Mouse (Mus musculus): ENCODE data around the gene Alpk3. TPM values are rescaled to one million over a fixed set of nuclear protein-coding genes. Genes with fewer than 3 reads are reported as not detected.
"Not testable (repeated sequence)": the region's sequence is repeated elsewhere in the genome, so short reads cannot be mapped to it uniquely, and the experiment has no call there.

Gene Alpk3
- polyA plus RNA-seq, 1 experiment from 2014 or later = 0.33 TPM

DNA sequence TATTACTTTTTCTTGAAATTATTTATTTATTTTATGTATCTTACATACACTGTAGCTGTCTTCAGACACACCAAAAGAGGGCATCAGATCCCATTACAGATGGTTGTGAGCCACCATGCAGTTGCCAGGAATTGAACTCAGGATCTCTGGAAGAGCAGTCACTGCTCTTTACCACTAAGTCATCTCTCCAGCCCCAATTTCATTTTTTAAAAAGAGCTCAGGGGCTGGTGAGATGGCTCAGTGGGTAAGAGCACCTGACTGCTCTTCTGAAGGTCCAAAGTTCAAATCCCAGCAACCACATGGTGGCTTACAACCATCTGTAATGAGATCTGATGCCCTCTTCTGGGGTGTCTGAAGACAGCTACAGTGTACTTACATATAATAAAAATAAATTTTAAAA lies 96.8 kb downstream of the Alpk3 start:
- H3K4me1 ChIP-seq (replicated peaks; ENCODE audit: control insufficient read depth, insufficient read depth, low read length); ATAC-seq (replicated peaks; ENCODE audit: low FRiP score); H3K27ac ChIP-seq (ENCODE audit: low read depth, low read length); H3K4me3 ChIP-seq (ENCODE audit: low read depth, low read length); H3K9ac ChIP-seq (ENCODE audit: low read depth, low read length); H3K4me2 ChIP-seq; H3K27me3 ChIP-seq (replicated peaks; ENCODE audit: control insufficient read depth, insufficient read depth, low read length); DNase-seq (ENCODE audit: low spot score); H3K9me3 ChIP-seq (ENCODE audit: control insufficient read depth, low read length); H3K36me3 ChIP-seq (ENCODE audit: control insufficient read depth, insufficient read depth, low read length): not testable (repeated sequence)

DNA sequence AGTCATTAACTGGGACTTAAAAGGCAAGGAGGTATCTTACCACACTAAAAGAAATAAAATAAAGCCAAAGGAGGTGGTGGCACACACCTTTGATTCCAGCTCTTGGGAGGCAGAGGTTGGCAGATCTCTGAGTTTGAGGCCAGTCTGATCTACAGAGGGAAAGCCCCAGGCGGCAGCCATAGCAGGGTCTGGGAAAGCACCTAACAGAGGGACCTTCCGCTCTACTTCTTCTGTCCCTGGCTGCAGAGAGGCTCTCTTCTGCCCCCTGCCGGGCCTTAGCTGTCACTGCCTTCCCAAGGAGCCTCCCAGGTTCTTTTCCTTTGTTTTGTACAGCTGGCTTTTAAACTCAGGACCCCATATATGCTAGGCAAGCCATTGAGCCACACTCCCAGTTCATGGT lies 97.6 kb downstream of the Alpk3 start:
- Histone ChIP-seq H3K27me3 (replicated peaks; ENCODE audit: control insufficient read depth, insufficient read depth, low read length) (no peaks in the 10 kb centered on the region; the same call in 1 of the 2 replicates), H3K9ac (ENCODE audit: low read depth, low read length) (no peak overlapping the region), H3K4me1 (replicated peaks; ENCODE audit: control insufficient read depth, insufficient read depth, low read length) (peaks cover 2% of the 10 kb centered on the region; the same call in 1 of the 2 replicates), H3K4me3 (ENCODE audit: low read depth, low read length) (no peak overlapping the region), H3K27ac (ENCODE audit: low read depth, low read length) (no peak overlapping the region), H3K4me2 (no peak overlapping the region), H3K36me3 (ENCODE audit: control insufficient read depth, insufficient read depth, low read length) (no peaks in the 10 kb centered on the region), H3K9me3 (ENCODE audit: control insufficient read depth, low read length) (peaks cover 3% of the 10 kb centered on the region; the same call in 1 of the 2 replicates)
- DNase-seq (ENCODE audit: low spot score) = peak; percentile 57
- WGBS = 4% methylated on average over 3 of the region's 3 CpGs
- peak; percentile 70 for ATAC-seq (replicated peaks; ENCODE audit: low FRiP score)

Other genes starting within 250 kb of the Alpk3 start
- 28.2 and 30.6 TPM in 2 replicates for gene Iqgap1, start 231.6 kb upstream of the Alpk3 start, polyA plus RNA-seq (2014; fragmentation: Nextera tagmentation; extraction: Ambion mirVana)
- 1.0 and 1.4 TPM in 2 replicates for gene Zscan2, start 196.7 kb upstream of the Alpk3 start, polyA plus RNA-seq (2014; fragmentation: Nextera tagmentation; extraction: Ambion mirVana)
- 42.8 and 44.0 TPM in 2 replicates for gene Wdr73, start 156.3 kb upstream of the Alpk3 start, polyA plus RNA-seq (2014; fragmentation: Nextera tagmentation; extraction: Ambion mirVana)
- gene Nmb, start 152.5 kb upstream of the Alpk3 start, polyA plus RNA-seq (2014; fragmentation: Nextera tagmentation; extraction: Ambion mirVana) = 2.4 and 3.4 TPM in 2 replicates
- gene Sec11a, start 109.8 kb upstream of the Alpk3 start, polyA plus RNA-seq (2014; fragmentation: Nextera tagmentation; extraction: Ambion mirVana) = 180 and 200 TPM in 2 replicates
- 20.9 and 26.2 TPM in 2 replicates for gene Zfp592, start 63.9 kb upstream of the Alpk3 start, polyA plus RNA-seq (2014; fragmentation: Nextera tagmentation; extraction: Ambion mirVana)
- 0.58 and 0.67 TPM in 2 replicates for gene Slc28a1, start 57.2 kb downstream of the Alpk3 start, polyA plus RNA-seq (2014; fragmentation: Nextera tagmentation; extraction: Ambion mirVana)
- gene Pde8a, start 156.0 kb downstream of the Alpk3 start, polyA plus RNA-seq (2014; fragmentation: Nextera tagmentation; extraction: Ambion mirVana) = 1.7 and 1.9 TPM in 2 replicates

All from liver, embryonic 11.5 days (tissue).